Mouse (Mus musculus) cerebellum, adult 2 months (tissue): ENCODE data around the gene Leng1. TPM values are rescaled to one million over a fixed set of nuclear protein-coding genes. Genes with fewer than 3 reads are reported as not detected.

Experiments used
- DNase-seq, 2 experiments: peaks; one replicate each; pipeline ENCODE4 v3.0.0; 2021
- H3K27ac ChIP-seq: fragments of 200-500 bp; 2 replicates; pipeline ENCODE4 v1.5.1; 2012; ENCODE audit warnings: low read length, control low read depth, inconsistent platforms; ENCODE audit not compliant: insufficient read depth
- H3K27me3 ChIP-seq: fragments of 200-500 bp; 2 replicates; pipeline ENCODE4 v1.6.1; 2012; ENCODE audit warnings: inconsistent platforms, mild to moderate bottlenecking, low read length, moderate library complexity; ENCODE audit not compliant: control insufficient read depth, insufficient read depth
- H3K4me1 ChIP-seq: fragments of 200-500 bp; 2 replicates; pipeline ENCODE4 v1.6.1; 2011; ENCODE audit warnings: low read length; ENCODE audit not compliant: control insufficient read depth, insufficient read depth
- H3K4me3 ChIP-seq: fragments of 200-500 bp; replicated peaks from 2 replicates; pipeline ENCODE3; 2011; ENCODE audit warnings: mild to moderate bottlenecking, low read depth, low read length, control low read depth; ENCODE audit not compliant: insufficient read depth
- CTCF ChIP-seq: fragments of 200-500 bp; IDR thresholded peaks from 2 replicates; pipeline ENCODE4 v1.5.1; 2011; ENCODE audit warnings: low read depth, mild to moderate bottlenecking, control low read depth, low read length, moderate library complexity, borderline replicate concordance; ENCODE audit not compliant: insufficient read depth
- POLR2A ChIP-seq: fragments of 200-500 bp; IDR thresholded peaks from 2 replicates; pipeline ENCODE4 v1.6.1; 2011; ENCODE audit warnings: low read length, control low read depth, borderline replicate concordance; ENCODE audit not compliant: insufficient read depth
- WGBS: fragments of 180-500 bp; shearing (Covaris S2); methylation state at CpG from one replicate; pipeline ENCODE4 v1.1.7; 2018; 5-methylcytosine and 5-hydroxymethylcytosine counted together
- polyA plus RNA-seq: library from polyadenylated mRNA; depleted of rRNA; stranded (reverse); fragments of >200 nt; gene quantifications from 2 replicates; pipeline ENCODE4 v1.2.3, GENCODE M21; 2012

Gene Leng1
- polyA plus RNA-seq, 1 experiment, result 12.9 TPM

DNA sequence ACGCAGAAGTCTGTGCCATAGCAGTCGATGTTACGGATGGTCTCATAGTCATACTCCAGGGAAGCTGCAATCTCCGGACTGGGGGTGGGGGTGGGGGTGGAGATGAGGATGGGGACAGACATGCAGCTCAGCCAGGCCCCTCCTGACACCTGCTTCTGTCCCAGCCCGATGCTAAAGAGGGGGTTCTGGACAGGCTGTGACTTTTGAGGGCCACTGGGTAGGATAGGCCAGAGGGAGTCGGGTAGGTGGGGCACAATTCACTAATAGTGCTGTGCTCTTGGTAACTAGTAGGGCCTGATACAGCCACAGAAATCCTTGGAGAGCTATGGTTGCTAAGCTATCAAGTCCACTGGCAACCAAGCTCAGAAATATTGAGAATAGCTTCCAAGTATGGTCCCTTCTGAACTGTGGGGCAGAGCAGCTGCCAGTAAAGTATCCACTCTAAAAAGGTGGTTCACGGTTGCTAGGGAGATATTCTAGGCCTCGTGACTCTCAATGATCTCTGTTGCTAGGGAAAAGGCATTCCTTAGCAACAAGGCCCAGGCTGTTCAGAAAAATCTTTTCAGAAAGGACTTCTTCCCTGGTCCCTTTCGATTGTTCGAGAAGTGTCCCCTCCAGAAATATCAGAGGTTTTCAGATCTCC is 18.4 kb upstream of the Leng1 start:
- no peak overlapping the region for H3K27ac ChIP-seq

DNA sequence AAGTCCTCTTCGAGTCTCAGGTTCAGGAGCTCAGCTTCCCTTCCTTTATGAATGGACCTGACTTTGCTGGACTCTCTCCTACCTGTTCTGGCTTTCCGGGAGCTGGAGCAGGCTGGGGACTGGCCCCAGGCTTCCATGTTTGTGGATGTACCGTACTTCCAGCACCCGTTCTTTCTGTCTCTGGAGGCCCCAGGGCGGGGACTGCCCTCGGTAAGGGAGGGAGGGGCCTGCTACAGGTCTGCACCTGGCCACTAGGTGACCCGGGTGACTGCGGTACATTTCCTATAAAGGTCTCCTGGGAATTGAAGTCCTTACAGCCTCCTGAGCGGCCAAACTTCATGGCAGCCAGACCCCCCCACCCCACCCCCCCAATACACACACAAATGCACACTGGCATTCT is 11.7 kb upstream of the Leng1 start, which contains the start of gene Tmc4:
TSS of gene Tmc4 (minus strand) at position 212 of the 400 bp plus-strand sequence.
- H3K4me3 ChIP-seq, result no peak within 1 kb of the TSS
- no peak within 1 kb of the TSS for H3K27ac ChIP-seq
- no peaks in the 10 kb centered on the region for H3K27me3 ChIP-seq
- 54% methylated on average over 9 of the region's 9 CpGs for WGBS
- TF ChIP-seq CTCF, result no peak
- H3K4me1 ChIP-seq, result no peaks in the 10 kb centered on the region
- DNase-seq, result no peak

More for the DNA sequence above, 18.4 kb upstream of the Leng1 start:
- no peaks in the 10 kb centered on the region for H3K4me1 ChIP-seq
- no peaks in the 10 kb centered on the region for H3K27me3 ChIP-seq
- no peak for DNase-seq
- 30% methylated on average over 10 of the region's 10 CpGs for WGBS
- TF ChIP-seq POLR2A (no peak), CTCF (no peak)
- no peak overlapping the region for H3K4me3 ChIP-seq

DNA sequence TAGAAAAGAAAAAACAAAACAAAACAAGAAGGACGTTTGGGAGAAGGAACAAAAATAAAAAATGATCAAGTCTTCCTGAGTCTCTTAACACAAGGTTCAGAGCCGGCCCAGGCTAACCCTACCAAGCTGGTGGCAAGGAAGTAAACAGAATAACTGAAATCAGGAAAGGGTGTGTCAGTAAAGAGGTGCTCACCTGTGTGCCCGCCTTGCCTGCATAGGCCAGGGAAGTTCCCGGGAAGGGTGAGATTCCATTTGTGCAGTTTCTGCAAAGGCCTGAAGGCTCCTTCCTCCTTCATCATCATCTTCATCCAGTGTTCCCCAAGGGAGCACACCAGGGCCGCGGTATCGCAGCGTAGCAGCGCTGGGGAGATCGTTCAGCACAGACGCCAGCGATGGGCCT is 10.7 kb upstream of the Leng1 start:
- WGBS, result 85% methylated on average over 12 of the region's 12 CpGs
- H3K4me3 ChIP-seq, result no peak overlapping the region
- TF ChIP-seq POLR2A (no peak), CTCF (no peak)
- no peaks in the 10 kb centered on the region for H3K4me1 ChIP-seq
- no peak overlapping the region for H3K27ac ChIP-seq
- DNase-seq, result no peak
- no peaks in the 10 kb centered on the region for H3K27me3 ChIP-seq

DNA sequence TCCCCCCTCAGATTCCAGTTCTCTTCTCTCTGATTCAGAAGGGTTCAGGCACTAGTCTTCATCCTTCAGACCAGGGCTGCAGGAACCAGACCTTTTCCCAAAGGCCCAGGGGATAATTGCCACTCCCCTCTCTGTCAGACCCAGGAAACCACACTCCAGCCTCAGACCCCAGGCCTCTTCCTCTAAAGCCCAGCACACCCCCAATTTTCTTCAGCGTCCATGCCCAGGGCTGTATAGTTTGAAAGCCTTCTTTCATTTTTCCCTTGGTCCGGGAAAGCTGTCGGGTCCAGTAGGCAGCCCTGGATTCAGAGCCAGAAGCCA is 9.5 kb upstream of the Leng1 start:
- WGBS, result 79% methylated on average over 3 of the region's 3 CpGs
- Histone ChIP-seq H3K27ac (no peak overlapping the region), H3K4me1 (no peaks in the 10 kb centered on the region), H3K27me3 (no peaks in the 10 kb centered on the region), H3K4me3 (no peak overlapping the region)
- TF ChIP-seq POLR2A (no peak), CTCF (no peak)
- DNase-seq, result no peak

DNA sequence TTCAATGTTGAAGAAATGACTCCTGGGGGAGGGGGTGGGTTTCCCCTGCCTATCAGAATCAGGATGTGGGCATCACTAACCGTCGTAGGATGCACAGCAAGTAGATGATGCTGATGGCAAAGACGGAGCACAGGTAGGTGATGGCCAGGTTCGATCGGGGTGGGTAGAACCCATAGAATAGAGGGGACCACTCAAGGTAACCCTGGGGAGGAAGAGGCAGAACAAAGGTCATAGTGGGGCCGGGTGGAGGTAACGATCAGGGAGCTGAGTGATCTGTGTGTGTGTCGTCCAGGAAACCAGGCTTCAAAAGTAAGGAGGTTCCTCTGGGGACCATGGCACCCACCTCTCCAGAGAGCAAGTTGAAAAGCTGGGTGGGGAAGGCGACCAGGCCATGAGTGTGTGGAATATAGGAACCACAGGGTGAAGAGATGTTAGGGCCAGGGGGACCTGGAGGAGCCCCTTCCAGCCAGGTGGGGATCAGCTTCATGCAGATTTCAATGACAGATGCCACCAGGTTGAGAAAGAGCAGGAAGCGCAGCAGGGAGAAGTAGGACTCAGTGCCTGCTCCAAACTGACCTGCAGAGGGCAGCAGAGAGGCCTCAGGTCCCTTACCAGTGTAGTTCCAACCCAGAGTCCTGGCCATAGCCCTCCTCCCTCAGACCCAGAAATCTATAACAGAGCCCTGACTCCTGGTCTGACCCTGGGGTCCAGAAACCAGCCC is 9.0 kb upstream of the Leng1 start:
- no peak overlapping the region for H3K27ac ChIP-seq
- peak; percentile 77 to 86 for DNase-seq
- no peaks in the 10 kb centered on the region for H3K4me1 ChIP-seq
- 63% methylated on average over 10 of the region's 10 CpGs for WGBS
- H3K27me3 ChIP-seq, result no peaks in the 10 kb centered on the region
- no peak for TF ChIP-seq POLR2A
- peak; percentile 90 for TF ChIP-seq CTCF
- H3K4me3 ChIP-seq, result no peak overlapping the region

DNA sequence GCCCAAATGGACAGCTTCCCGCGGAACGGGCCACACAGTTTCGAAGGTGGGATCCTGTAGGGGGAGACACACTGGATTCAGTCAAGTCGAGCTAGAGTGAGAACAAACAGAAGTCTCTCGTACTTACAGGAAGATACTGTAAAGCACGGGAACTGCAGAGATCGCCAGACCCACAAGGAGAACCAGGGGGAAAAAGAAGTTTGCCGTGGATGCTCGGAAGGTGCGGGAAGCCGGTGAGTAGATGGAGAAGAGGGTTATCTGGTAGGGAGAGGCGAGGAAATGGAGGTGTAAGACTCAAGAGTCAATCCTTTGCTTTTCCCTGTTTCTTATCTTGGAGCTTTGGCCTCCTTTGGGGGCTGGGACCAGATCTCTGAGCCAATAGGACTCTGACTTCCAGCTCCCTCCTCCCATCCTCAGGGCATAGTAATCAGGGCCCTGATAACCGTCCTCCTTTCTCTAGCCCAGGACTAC is 1.3 kb upstream of the Leng1 start:
- TF ChIP-seq CTCF (no peak), POLR2A (no peak)
- DNase-seq, result no peak
- no peaks in the 10 kb centered on the region for H3K27me3 ChIP-seq
- 27% methylated on average over 14 of the region's 14 CpGs for WGBS
- no peak overlapping the region for H3K27ac ChIP-seq
- H3K4me3 ChIP-seq, result no peak overlapping the region
- no peaks in the 10 kb centered on the region; the same call in 1 of the 2 replicates for H3K4me1 ChIP-seq

DNA sequence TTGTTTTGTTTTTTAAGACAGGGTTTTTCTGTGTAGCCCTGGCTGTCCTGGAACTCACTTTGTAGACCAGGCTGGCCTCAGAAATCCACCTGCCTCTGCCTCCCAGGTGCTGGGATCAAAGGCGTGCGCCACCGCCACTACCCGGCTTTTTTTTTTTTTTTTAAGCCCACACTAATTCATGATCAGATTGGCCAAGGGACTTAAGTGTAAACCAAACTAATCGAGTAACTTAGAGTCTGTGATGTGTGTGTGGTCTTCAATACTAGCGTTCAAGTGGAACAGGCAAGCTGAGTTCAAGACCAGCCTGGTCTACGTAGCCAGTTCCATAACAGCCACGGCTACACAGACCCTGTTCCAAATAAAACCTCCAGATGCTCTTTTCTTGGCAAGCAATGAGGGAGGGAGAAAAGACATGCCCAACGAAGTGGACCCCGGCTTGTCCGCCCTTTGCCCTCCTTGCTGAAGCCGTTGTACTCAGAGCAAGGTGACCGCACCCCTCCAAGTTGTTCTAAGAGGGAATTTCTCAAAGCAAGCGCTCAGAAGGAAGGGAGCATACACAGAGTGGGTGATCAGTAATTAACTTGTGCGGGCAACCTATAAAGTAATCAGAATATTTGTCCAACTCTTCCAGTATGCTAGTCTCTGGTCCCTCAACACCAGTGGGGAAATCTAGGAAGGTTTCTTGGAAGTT is 971 bp downstream of the Leng1 start:
- H3K4me1 ChIP-seq, result no peaks in the 10 kb centered on the region; the same call in 1 of the 2 replicates
- no peaks in the 10 kb centered on the region for H3K27me3 ChIP-seq
- TF ChIP-seq CTCF (no peak), POLR2A (no peak)
- peak overlapping the region; percentile 75 for H3K4me3 ChIP-seq
- no peak overlapping the region for H3K27ac ChIP-seq
- no peak for DNase-seq
- 22% methylated on average over 15 of the region's 15 CpGs for WGBS

DNA sequence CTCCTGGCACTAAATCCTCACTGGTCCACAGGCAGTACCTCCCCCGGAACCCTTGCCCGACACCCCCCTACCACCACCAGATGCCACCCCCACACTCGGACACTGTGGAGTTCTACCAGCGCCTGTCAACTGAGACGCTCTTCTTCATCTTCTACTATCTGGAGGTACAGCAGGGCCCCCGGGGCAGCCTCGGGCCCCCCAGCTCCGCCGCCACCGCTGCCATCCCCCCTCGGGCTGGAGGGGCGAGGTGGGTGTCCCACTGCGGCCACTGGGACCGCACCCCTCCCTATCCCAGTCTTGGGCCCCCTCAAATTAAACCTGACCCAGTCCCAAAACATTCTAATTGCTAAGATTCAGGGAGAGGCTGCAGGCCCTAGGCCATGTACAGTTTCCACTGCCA is 7.1 kb downstream of the Leng1 start:
- no peak for DNase-seq
- Histone ChIP-seq H3K4me3 (no peak overlapping the region), H3K27me3 (no peaks in the 10 kb centered on the region), H3K27ac (no peak overlapping the region), H3K4me1 (no peaks in the 10 kb centered on the region)
- 91% methylated on average over 14 of the region's 14 CpGs for WGBS
- no peak for TF ChIP-seq POLR2A
- no peak for TF ChIP-seq CTCF
